Mouse (Mus musculus) C2C12 (cell line): ENCODE measurements at regions not wholly inside any gene's neighbourhood (a gene's known extent, or its start where the extent isn't known, plus 50 kb on each side); places are given as distances from the start of the nearest gene placed in this dataset.

Experiments used
- H3K27me3 ChIP-seq: one replicate; pipeline ENCODE4 v1.6.1; 2011; ENCODE audit not compliant: control insufficient read depth, insufficient read depth, insufficient read length
- H3K36me3 ChIP-seq: one replicate; pipeline ENCODE4 v1.6.1; 2011; ENCODE audit not compliant: control insufficient read depth, insufficient read depth
- H3K4me3 ChIP-seq: one replicate; pipeline ENCODE4 v1.5.1; 2011; ENCODE audit warnings: mild to moderate bottlenecking, control low read depth; ENCODE audit not compliant: poor library complexity, insufficient read depth, severe bottlenecking
- H3K79me2 ChIP-seq: one replicate; pipeline ENCODE4 v1.6.1; 2011; ENCODE audit not compliant: control insufficient read depth, insufficient read depth
- H3K79me3 ChIP-seq: one replicate; pipeline ENCODE4 v1.6.1; 2011; ENCODE audit warnings: low read depth, control low read depth
- H3ac ChIP-seq: one replicate; pipeline ENCODE3; 2011; ENCODE audit warnings: low read depth; ENCODE audit not compliant: control insufficient read depth, insufficient read length
- CEBPB ChIP-seq: IDR thresholded peaks from one replicate; pipeline ENCODE4 v1.6.1; 2011; ENCODE audit warnings: low read depth, mild to moderate bottlenecking, control low read depth, moderate library complexity
- CTCF ChIP-seq: IDR thresholded peaks from one replicate; pipeline ENCODE4 v1.5.1; 2011; ENCODE audit not compliant: control insufficient read depth, insufficient read depth, insufficient read length
- FOSL1 ChIP-seq: IDR thresholded peaks from one replicate; pipeline ENCODE4 v1.8.0; 2011; ENCODE audit warnings: mild to moderate bottlenecking, low read length; ENCODE audit not compliant: poor library complexity, insufficient read depth, severe bottlenecking
- MAX ChIP-seq: IDR thresholded peaks from one replicate; pipeline ENCODE4 v1.6.1; 2011; ENCODE audit warnings: mild to moderate bottlenecking, control low read depth
- MYOD1 ChIP-seq: IDR thresholded peaks from one replicate; pipeline ENCODE4 v1.6.1; 2011; ENCODE audit warnings: low read depth; ENCODE audit not compliant: control insufficient read depth, insufficient read length
- MYOG ChIP-seq: IDR thresholded peaks from one replicate; pipeline ENCODE4 v1.6.1; 2011; ENCODE audit not compliant: control insufficient read depth, insufficient read length; ENCODE audit errors: extremely low read depth
- USF1 ChIP-seq: IDR thresholded peaks from one replicate; pipeline ENCODE4 v1.6.1; 2011; ENCODE audit warnings: low read depth, mild to moderate bottlenecking, control low read depth, moderate library complexity

DNA sequence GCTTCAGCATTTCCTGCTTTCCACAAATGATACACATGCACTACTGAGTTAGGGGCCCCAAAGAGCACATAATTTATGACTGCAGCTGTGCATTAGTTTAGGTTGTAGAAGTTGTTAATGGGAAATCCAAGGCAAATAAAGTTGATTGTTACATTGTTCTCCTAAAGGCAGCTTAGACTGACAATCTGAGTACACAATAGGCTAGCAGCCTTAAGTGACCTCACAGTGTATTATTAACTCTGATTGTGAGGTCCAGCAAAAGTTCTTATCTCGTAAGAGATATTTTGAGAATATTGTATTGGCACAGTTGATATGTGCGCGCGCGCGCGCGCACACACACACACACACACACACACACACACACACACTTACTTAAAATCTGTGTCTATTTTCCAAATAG is 70.5 kb upstream of the Yae1d1 start:
- Histone ChIP-seq H3ac (no peak overlapping the region), H3K36me3 (no peaks in the 10 kb centered on the region), H3K27me3 (no peaks in the 10 kb centered on the region), H3K79me2 (no peaks in the 10 kb centered on the region), H3K79me3 (no peaks in the 10 kb centered on the region), H3K4me3 (no peak overlapping the region)
- TF ChIP-seq USF1, result no peak
- no peak for TF ChIP-seq MYOD1
- no peak for TF ChIP-seq CEBPB
- TF ChIP-seq CTCF, result no peak
- no peak for TF ChIP-seq MAX
- TF ChIP-seq MYOG, result no peak
- no peak for TF ChIP-seq FOSL1

GRCm38 (mm10) chr13:18060265-18060664 is 67.1 kb upstream of the Yae1d1 start:
- no peaks in the 10 kb centered on the region for H3K79me2 ChIP-seq
- H3ac ChIP-seq, result no peak overlapping the region
- H3K79me3 ChIP-seq, result no peaks in the 10 kb centered on the region
- TF ChIP-seq CTCF, result no peak
- no peak for TF ChIP-seq MAX
- no peak for TF ChIP-seq MYOG
- no peak for TF ChIP-seq MYOD1
- no peak for TF ChIP-seq USF1
- no peak for TF ChIP-seq FOSL1
- no peak for TF ChIP-seq CEBPB
- no peaks in the 10 kb centered on the region for H3K27me3 ChIP-seq
- no peaks in the 10 kb centered on the region for H3K36me3 ChIP-seq
- no peak overlapping the region for H3K4me3 ChIP-seq

- Histone ChIP-seq H3K79me2 (no peaks in the 10 kb centered on the region), H3ac (no peak overlapping the region), H3K4me3 (no peak overlapping the region), H3K79me3 (no peaks in the 10 kb centered on the region), H3K27me3 (no peaks in the 10 kb centered on the region), H3K36me3 (no peaks in the 10 kb centered on the region)
- TF ChIP-seq MYOG (no peak), MAX (no peak), CTCF (peak; percentile 5), CEBPB (no peak), FOSL1 (no peak), MYOD1 (no peak)
Observed at GRCm38 (mm10) chr13:18057231-18057912, 64.2 kb upstream of the Yae1d1 start.

- Histone ChIP-seq H3ac (no peak overlapping the region), H3K27me3 (no peaks in the 10 kb centered on the region)
- TF ChIP-seq MYOG (no peak), USF1 (no peak), FOSL1 (no peak), CTCF (no peak), MAX (no peak), CEBPB (no peak), MYOD1 (no peak)
Observed at GRCm38 (mm10) chr13:18056816-18057215, 63.7 kb upstream of the Yae1d1 start.

GRCm38 (mm10) chr13:18043154-18043553 is 50.0 kb upstream of the Yae1d1 start:
- Histone ChIP-seq H3K79me2 (no peaks in the 10 kb centered on the region), H3ac (no peak overlapping the region), H3K4me3 (no peak overlapping the region), H3K27me3 (no peaks in the 10 kb centered on the region), H3K36me3 (no peaks in the 10 kb centered on the region), H3K79me3 (no peaks in the 10 kb centered on the region)
- TF ChIP-seq FOSL1 (no peak), CEBPB (no peak), CTCF (no peak), MYOG (no peak), USF1 (no peak), MYOD1 (no peak), MAX (no peak)

More at GRCm38 (mm10) chr13:18056816-18057215, 63.7 kb upstream of the Yae1d1 start:
- Histone ChIP-seq H3K79me2 (no peaks in the 10 kb centered on the region), H3K79me3 (no peaks in the 10 kb centered on the region), H3K36me3 (no peaks in the 10 kb centered on the region), H3K4me3 (no peak overlapping the region)
